Mouse (Mus musculus): ENCODE measurements around the gene Neurog1. TPM values are rescaled to one million over a fixed set of nuclear protein-coding genes. Genes with fewer than 3 reads are reported as not detected.

The Neurog1 gene
- total RNA-seq, 2 experiments from 2014 or later, result not detected

GRCm38 (mm10) chr13:56221129-56221910, 30.6 kb downstream of the Neurog1 start:
- no peak for DNase-seq (ENCODE audit: low spot score)

- no peak for DNase-seq (ENCODE audit: low spot score)
These were observed 32.7 kb downstream of the Neurog1 start for GRCm38 (mm10) chr13:56219254-56219653.

- no peak for DNase-seq (ENCODE audit: low spot score)
These were observed 35.9 kb downstream of the Neurog1 start for GRCm38 (mm10) chr13:56216090-56216489.

GRCm38 (mm10) chr13:56214633-56215032, 37.3 kb downstream of the Neurog1 start:
- DNase-seq (ENCODE audit: low spot score), result no peak

- no peak for DNase-seq (ENCODE audit: low spot score)
These were observed 42.9 kb downstream of the Neurog1 start for GRCm38 (mm10) chr13:56209067-56209411.

GRCm38 (mm10) chr13:56208225-56209066, 43.5 kb downstream of the Neurog1 start:
- DNase-seq (ENCODE audit: low spot score), result no peak

Other genes starting within 250 kb of the Neurog1 start
- 10 to 100 TPM; 59.7 to 70.6 TPM for gene H2afy, start 115.8 kb downstream of the Neurog1 start, total RNA-seq (2021)
- gene Tifab, start 73.3 kb downstream of the Neurog1 start, total RNA-seq (2021), result under 1 TPM; 0.16 to 0.47 TPM
- gene Cxcl14, start 44.4 kb upstream of the Neurog1 start, total RNA-seq (2021), result 10 to 100 TPM; 39.5 to 54.4 TPM
- gene Gm3045, start 174.4 kb upstream of the Neurog1 start, total RNA-seq (2021), result not detected
- not detected for gene Slc25a48, start 186.2 kb upstream of the Neurog1 start, total RNA-seq (2021)
- gene Il9, start 230.1 kb upstream of the Neurog1 start, total RNA-seq (2021), result not detected